Comparison of ENCODE assay signal across 20 mouse cellular contexts in genomic region chr10:59638576-59638975, GRCm38 (mm10). TPM values are rescaled to one million over a fixed set of nuclear protein-coding genes. Genes with fewer than 3 reads are reported as not detected.
DNase-seq lines count a peak whose midpoint lies in the region; ATAC-seq and TF ChIP-seq lines count a peak whose summit lies in the region.
"Had no signal": no experiment of that assay in that cellular context is flagged by ENCODE, and none has a peak within 500 bp of the region (broad histone marks: within the 10 kb centered on the region; RNA-seq: fewer than 3 reads in every experiment).

No protein-coding gene starts in this region.

- TF ChIP-seq EP300 in lung, postnatal 0 days (IDR thresholded peaks at IDR 0.05) = no peak; the same call in 1 of the 2 replicates
- no peak for TF ChIP-seq EP300 in heart, postnatal 0 days (IDR thresholded peaks at IDR 0.05; ENCODE audit: low read depth)

- peaks cover 10% of the 10 kb centered on the region; the same call in 1 of the 2 replicates for H3K4me1 ChIP-seq in lung, postnatal 0 days (ENCODE audit: insufficient read depth, low read depth, low read length)
- peaks cover 20% of the 10 kb centered on the region for H3K4me1 ChIP-seq in embryonic facial prominence, embryonic 13.5 days
- no peaks in the 10 kb centered on the region for H3K4me1 ChIP-seq in heart, postnatal 0 days (ENCODE audit: control insufficient read depth, insufficient read depth)
- H3K4me1 ChIP-seq in stomach, embryonic 15.5 days = 0 out of 2 replicates have a peak, but pooled peaks cover 3% of the 10 kb centered on the region
- H3K4me1 ChIP-seq: hindbrain, embryonic 12.5 days had no signal

- TF ChIP-seq CTCF in lung, postnatal 0 days (IDR thresholded peaks at IDR 0.05) = no peak
- no peak for TF ChIP-seq CTCF in heart, postnatal 0 days (IDR thresholded peaks at IDR 0.05; ENCODE audit: low read depth)

- 66% methylated on average over 6 of the region's 6 CpGs for WGBS in lung, postnatal 0 days
- 85% methylated on average over 6 of the region's 6 CpGs for WGBS in embryonic facial prominence, embryonic 13.5 days
- WGBS in heart, postnatal 0 days = 70% methylated on average over 6 of the region's 6 CpGs
- 77% methylated on average over 6 of the region's 6 CpGs for WGBS in stomach, embryonic 15.5 days

- DNase-seq in lung, postnatal 0 days (ENCODE audit: low spot score) = peak; percentile 49
- no peak for DNase-seq in lung, postnatal 4 days
- DNase-seq in heart, postnatal 0 days (ENCODE audit: low spot score) = peak; percentile 19
- DNase-seq in retina, embryonic 14.5 days (ENCODE audit: low spot score) = no peak
- DNase-seq: adrenal gland, postnatal 14 days; cerebellum, adult 9-10 months; gastrocnemius, postnatal 14 days; kidney, adult 11 months; kidney, postnatal 4 days; layer of hippocampus, postnatal 36 days; right cerebral cortex, postnatal 14 days; thymus, postnatal 25 days had no signal

- no peak overlapping the region for H3K27ac ChIP-seq in lung, postnatal 0 days (ENCODE audit: low read length)
- peak overlapping the region; percentile 77; the same call in 1 of the 2 replicates for H3K27ac ChIP-seq in embryonic facial prominence, embryonic 13.5 days
- H3K27ac ChIP-seq in heart, postnatal 0 days (ENCODE audit: low read depth) = 0 out of 2 replicates have a peak overlapping the region, but pooled peaks have one; percentile 55
- H3K27ac ChIP-seq in stomach, embryonic 15.5 days = 0 out of 2 replicates have a peak overlapping the region, but pooled peaks have one; percentile 18
- H3K27ac ChIP-seq: forebrain, embryonic 13.5 days; hindbrain, embryonic 12.5 days had no signal

- no peaks in the 10 kb centered on the region for H3K36me3 ChIP-seq in lung, postnatal 0 days (ENCODE audit: insufficient read depth, low read length)
- H3K36me3 ChIP-seq in embryonic facial prominence, embryonic 13.5 days = no peaks in the 10 kb centered on the region
- H3K36me3 ChIP-seq in heart, postnatal 0 days (replicated peaks; ENCODE audit: control insufficient read depth, insufficient read depth, low read length) = no peaks in the 10 kb centered on the region
- no peaks in the 10 kb centered on the region for H3K36me3 ChIP-seq in stomach, embryonic 15.5 days
- H3K36me3 ChIP-seq: hindbrain, embryonic 12.5 days had no signal

- H3K4me2 ChIP-seq in lung, postnatal 0 days (replicated peaks; ENCODE audit: low read depth, low read length) = no peak overlapping the region
- no peak overlapping the region for H3K4me2 ChIP-seq in embryonic facial prominence, embryonic 13.5 days
- H3K4me2 ChIP-seq in heart, postnatal 0 days (ENCODE audit: low read depth, low read length) = peak overlapping the region; percentile 2; the same call in 1 of the 2 replicates
- H3K4me2 ChIP-seq in stomach, embryonic 15.5 days = no peak overlapping the region
- H3K4me2 ChIP-seq: forebrain, embryonic 13.5 days; hindbrain, embryonic 12.5 days; midbrain, embryonic 11.5 days had no signal

- no peaks in the 10 kb centered on the region for H3K27me3 ChIP-seq in lung, postnatal 0 days (replicated peaks; ENCODE audit: insufficient read depth, low read length)
- H3K27me3 ChIP-seq in embryonic facial prominence, embryonic 13.5 days = no peaks in the 10 kb centered on the region
- H3K27me3 ChIP-seq in heart, postnatal 0 days (ENCODE audit: control insufficient read depth, insufficient read depth, low read length) = no peaks in the 10 kb centered on the region
- no peaks in the 10 kb centered on the region for H3K27me3 ChIP-seq in stomach, embryonic 15.5 days (replicated peaks)
- H3K27me3 ChIP-seq: forebrain, embryonic 13.5 days; hindbrain, embryonic 12.5 days had no signal

- peak; percentile 71 for ATAC-seq in lung, postnatal 0 days
- no peak for ATAC-seq in embryonic facial prominence, embryonic 13.5 days (ENCODE audit: insufficient number of reproducible peaks, insufficient read depth, low FRiP score, low TSS enrichment, low read depth)
- peak; percentile 20; the same call in 1 of the 2 replicates for ATAC-seq in heart, postnatal 0 days (ENCODE audit: insufficient read depth, low read depth)
- ATAC-seq in stomach, embryonic 15.5 days (ENCODE audit: insufficient read depth, low FRiP score, low read depth) = no peak
- ATAC-seq in megakaryocyte-erythroid progenitor cell, adult 5-6 weeks (replicated peaks; ENCODE audit: low FRiP score, low TSS enrichment, poor library complexity, severe bottlenecking) = no peak
- ATAC-seq: forebrain, embryonic 13.5 days had no signal

- H3K4me3 ChIP-seq in lung, postnatal 0 days (ENCODE audit: low read depth, low read length) = no peak overlapping the region
- H3K4me3 ChIP-seq in embryonic facial prominence, embryonic 13.5 days = no peak overlapping the region
- no peak overlapping the region for H3K4me3 ChIP-seq in heart, postnatal 0 days (ENCODE audit: low read depth, low read length)
- H3K4me3 ChIP-seq in stomach, embryonic 15.5 days (replicated peaks) = no peak overlapping the region
- H3K4me3 ChIP-seq: forebrain, embryonic 13.5 days; hindbrain, embryonic 12.5 days had no signal

- H3K9ac ChIP-seq in lung, postnatal 0 days (replicated peaks; ENCODE audit: low read depth) = no peak overlapping the region
- H3K9ac ChIP-seq in embryonic facial prominence, embryonic 13.5 days = no peak overlapping the region
- no peak overlapping the region for H3K9ac ChIP-seq in heart, postnatal 0 days (replicated peaks; ENCODE audit: low read depth, low read length)
- H3K9ac ChIP-seq in stomach, embryonic 15.5 days = no peak overlapping the region
- H3K9ac ChIP-seq: forebrain, embryonic 13.5 days; hindbrain, embryonic 12.5 days had no signal

- H3K9me3 ChIP-seq in lung, postnatal 0 days (ENCODE audit: low read length) = no peaks in the 10 kb centered on the region
- no peaks in the 10 kb centered on the region for H3K9me3 ChIP-seq in embryonic facial prominence, embryonic 13.5 days
- no peaks in the 10 kb centered on the region for H3K9me3 ChIP-seq in heart, postnatal 0 days (replicated peaks; ENCODE audit: control insufficient read depth, low read length)
- no peaks in the 10 kb centered on the region for H3K9me3 ChIP-seq in stomach, embryonic 15.5 days
- H3K9me3 ChIP-seq: forebrain, embryonic 13.5 days; hindbrain, embryonic 12.5 days had no signal

RNA-seq across cellular contexts. Expression of gene Mcu, which starts 22.1 kb away (rescaled TPM):
- 33.5 and 34.5 TPM in 2 replicates for polyA plus RNA-seq in lung, postnatal 0 days (2015; fragmentation: Nextera tagmentation; extraction: Ambion mirVana)
- polyA plus RNA-seq in embryonic facial prominence, embryonic 13.5 days (2015; fragmentation: Nextera tagmentation; extraction: Ambion mirVana) = 30.1 and 31.3 TPM in 2 replicates
- total RNA-seq in heart, postnatal 0 days (2014; rRNA removed; ENCODE audit: low replicate concordance) = 11.9 and 13.0 TPM in 2 replicates
- 20.5 and 21.7 TPM in 2 replicates for polyA plus RNA-seq in heart, postnatal 0 days (2015; fragmentation: Nextera tagmentation; extraction: Ambion mirVana)
- 55.8 and 59.2 TPM in 2 replicates for polyA plus RNA-seq in stomach, embryonic 15.5 days (2015; fragmentation: Nextera tagmentation; extraction: Ambion mirVana)
- total RNA-seq in megakaryocyte-erythroid progenitor cell, adult 5-6 weeks (2014; fragmentation: Nextera tagmentation) = 8.3 and 18.9 TPM in 2 replicates
- 19.5 and 22.0 TPM in 2 replicates for total RNA-seq in megakaryocyte-erythroid progenitor cell, adult 5-6 weeks (2017)

RNA-seq across cellular contexts. Expression of gene Gm10322, which starts 22.7 kb away (rescaled TPM):
- polyA plus RNA-seq in lung, postnatal 0 days (2015; fragmentation: Nextera tagmentation; extraction: Ambion mirVana) = not detected in 2 replicates
- polyA plus RNA-seq in embryonic facial prominence, embryonic 13.5 days (2015; fragmentation: Nextera tagmentation; extraction: Ambion mirVana) = not detected in 2 replicates
- total RNA-seq in heart, postnatal 0 days (2014; rRNA removed; ENCODE audit: low replicate concordance) = not detected in 2 replicates
- polyA plus RNA-seq in heart, postnatal 0 days (2015; fragmentation: Nextera tagmentation; extraction: Ambion mirVana) = not detected in 2 replicates
- polyA plus RNA-seq in stomach, embryonic 15.5 days (2015; fragmentation: Nextera tagmentation; extraction: Ambion mirVana) = 0.84 TPM in 1 of 2 replicates, not detected in the other
- not detected in 2 replicates for total RNA-seq in megakaryocyte-erythroid progenitor cell, adult 5-6 weeks (2014; fragmentation: Nextera tagmentation)
- not detected in 2 replicates for total RNA-seq in megakaryocyte-erythroid progenitor cell, adult 5-6 weeks (2017)
- total RNA-seq: adrenal gland, postnatal 14 days; gastrocnemius, postnatal 14 days; layer of hippocampus, postnatal 36 days; liver, adult 2 months had no signal
- polyA plus RNA-seq: forebrain, embryonic 13.5 days; hindbrain, embryonic 12.5 days; liver, adult 2 months; lung, embryonic 16.5 days; midbrain, embryonic 11.5 days had no signal

Comparison
In these comparisons a context has a peak if more than half of its experiments do, and no peak if none do; other contexts are left out.
1. DNase-seq: peak in lung, postnatal 0 days (single experiment) and heart, postnatal 0 days (single experiment); none in lung, postnatal 4 days (0 of 2) and retina, embryonic 14.5 days (single experiment).
2. ATAC-seq: peak in lung, postnatal 0 days (single experiment) and heart, postnatal 0 days (single experiment); none in embryonic facial prominence, embryonic 13.5 days (single experiment), stomach, embryonic 15.5 days (single experiment) and megakaryocyte-erythroid progenitor cell, adult 5-6 weeks (single experiment).